Mouse (Mus musculus): ENCODE measurements around the gene Rflna. TPM values are rescaled to one million over a fixed set of nuclear protein-coding genes. Genes with fewer than 3 reads are reported as not detected.

Gene Rflna
- total RNA-seq, 2 experiments from 2014 or later: 1.0 TPM; not detected in 1

- intact Hi-C loops (cut with DNase I): no loop called here
- DNase-seq (ENCODE audit: extremely low spot score in 1 of 2, low spot score in 2 of 2): no peak
- Histone ChIP-seq H3K27ac (no peak overlapping the region), H3K4me3 (no peak overlapping the region)
- no peak for TF ChIP-seq CTCF (IDR thresholded peaks at IDR 0.05)
These were observed 37.1 kb downstream of the Rflna start for GRCm38 (mm10) chr5:125040128-125040584.

- no peak for TF ChIP-seq CTCF (IDR thresholded peaks at IDR 0.05)
- no peak overlapping the region for H3K4me3 ChIP-seq
- intact Hi-C loops (cut with DNase I): no loop called here
- DNase-seq (ENCODE audit: extremely low spot score in 1 of 2, low spot score in 2 of 2): peak in 1 of 2 experiments; percentile 47
- H3K27ac ChIP-seq: no peak overlapping the region
These were observed 38.6 kb downstream of the Rflna start for GRCm38 (mm10) chr5:125041578-125041977.

GRCm38 (mm10) chr5:125043448-125043847 is 40.4 kb downstream of the Rflna start:
- no peak overlapping the region for H3K27ac ChIP-seq
- DNase-seq (ENCODE audit: extremely low spot score in 1 of 2, low spot score in 2 of 2): no peak
- TF ChIP-seq CTCF (IDR thresholded peaks at IDR 0.05): no peak
- no peak overlapping the region for H3K4me3 ChIP-seq
- intact Hi-C loops (cut with DNase I): no loop called here

GRCm38 (mm10) chr5:125045202-125045601 is 42.2 kb downstream of the Rflna start:
- intact Hi-C loops (cut with DNase I): no loop called here
- no peak for TF ChIP-seq CTCF (IDR thresholded peaks at IDR 0.05)
- Histone ChIP-seq H3K4me3 (no peak overlapping the region), H3K27ac (peak overlapping the region; percentile 28; the same call in 1 of the 2 replicates)
- DNase-seq (ENCODE audit: extremely low spot score in 1 of 2, low spot score in 2 of 2): no peak

GRCm38 (mm10) chr5:125046436-125046835 is 43.4 kb downstream of the Rflna start:
- Histone ChIP-seq H3K27ac (no peak overlapping the region; the same call in 1 of the 2 replicates), H3K4me3 (no peak overlapping the region)
- intact Hi-C loops (cut with DNase I): no loop called here
- no peak for DNase-seq (ENCODE audit: extremely low spot score in 1 of 2, low spot score in 2 of 2)
- no peak for TF ChIP-seq CTCF (IDR thresholded peaks at IDR 0.05)

GRCm38 (mm10) chr5:125049481-125049880 is 46.5 kb downstream of the Rflna start:
- intact Hi-C loops (cut with DNase I): no loop called here

GRCm38 (mm10) chr5:125052237-125052602 is 49.2 kb downstream of the Rflna start:
- peak overlapping the region; percentile 86 for H3K27ac ChIP-seq
- no peak for DNase-seq (ENCODE audit: extremely low spot score in 1 of 2, low spot score in 2 of 2)

More at GRCm38 (mm10) chr5:125049481-125049880, 46.5 kb downstream of the Rflna start:
- no peak for DNase-seq (ENCODE audit: extremely low spot score in 1 of 2, low spot score in 2 of 2)
- H3K4me3 ChIP-seq: no peak overlapping the region
- no peak overlapping the region for H3K27ac ChIP-seq
- TF ChIP-seq CTCF (IDR thresholded peaks at IDR 0.05): no peak

GRCm38 (mm10) chr5:125052603-125053488 is 49.8 kb downstream of the Rflna start:
- TF ChIP-seq CTCF (IDR thresholded peaks at IDR 0.05): no peak
- peak overlapping the region; percentile 14; the same call in 1 of the 2 replicates for H3K4me3 ChIP-seq
- H3K27ac ChIP-seq: peak overlapping the region; percentile 86
- intact Hi-C loops (cut with DNase I): loop anchor here (2.0 kb wide), 1 partner anchor 124 kb away; no protein-coding TSS in a partner anchor
- DNase-seq (ENCODE audit: extremely low spot score in 1 of 2, low spot score in 2 of 2): peak in 1 of 2 experiments; percentile 35

More at GRCm38 (mm10) chr5:125052237-125052602, 49.2 kb downstream of the Rflna start:
- TF ChIP-seq CTCF (IDR thresholded peaks at IDR 0.05): no peak
- H3K4me3 ChIP-seq: no peak overlapping the region
- intact Hi-C loops (cut with DNase I): loop anchor here (2.0 kb wide), 1 partner anchor 125 kb away; no protein-coding TSS in a partner anchor

- TF ChIP-seq CTCF (IDR thresholded peaks at IDR 0.05): no peak
- intact Hi-C loops (cut with DNase I): loop anchor here (2.0 kb wide), 1 partner anchor 123 kb away; no protein-coding TSS in a partner anchor
- DNase-seq (ENCODE audit: extremely low spot score in 1 of 2, low spot score in 2 of 2): no peak
- H3K27ac ChIP-seq: peak overlapping the region; percentile 86
- peak overlapping the region; percentile 14; the same call in 1 of the 2 replicates for H3K4me3 ChIP-seq
These were observed 50.6 kb downstream of the Rflna start for GRCm38 (mm10) chr5:125053661-125054060.

- no peak for TF ChIP-seq CTCF (IDR thresholded peaks at IDR 0.05)
- H3K27ac ChIP-seq: peak overlapping the region; percentile 32; the same call in 1 of the 2 replicates
- DNase-seq (ENCODE audit: extremely low spot score in 1 of 2, low spot score in 2 of 2): no peak
- peak overlapping the region; percentile 58 for H3K4me3 ChIP-seq
- intact Hi-C loops (cut with DNase I): loop anchor here (2.0 kb wide), 1 partner anchor 211 kb away; no protein-coding TSS in a partner anchor
These were observed 52.9 kb downstream of the Rflna start for GRCm38 (mm10) chr5:125055901-125056300.

- no peak for DNase-seq (ENCODE audit: extremely low spot score in 1 of 2, low spot score in 2 of 2)
- Histone ChIP-seq H3K4me3 (peak overlapping the region; percentile 58), H3K27ac (peak overlapping the region; percentile 32; the same call in 1 of the 2 replicates)
- intact Hi-C loops (cut with DNase I): loop anchor here (2.0 kb wide), 1 partner anchor 210 kb away; no protein-coding TSS in a partner anchor
- no peak; the same call in 1 of the 2 replicates for TF ChIP-seq CTCF (IDR thresholded peaks at IDR 0.05)
These were observed 53.3 kb downstream of the Rflna start for GRCm38 (mm10) chr5:125056331-125056695.
